In the genomic region with DNA sequence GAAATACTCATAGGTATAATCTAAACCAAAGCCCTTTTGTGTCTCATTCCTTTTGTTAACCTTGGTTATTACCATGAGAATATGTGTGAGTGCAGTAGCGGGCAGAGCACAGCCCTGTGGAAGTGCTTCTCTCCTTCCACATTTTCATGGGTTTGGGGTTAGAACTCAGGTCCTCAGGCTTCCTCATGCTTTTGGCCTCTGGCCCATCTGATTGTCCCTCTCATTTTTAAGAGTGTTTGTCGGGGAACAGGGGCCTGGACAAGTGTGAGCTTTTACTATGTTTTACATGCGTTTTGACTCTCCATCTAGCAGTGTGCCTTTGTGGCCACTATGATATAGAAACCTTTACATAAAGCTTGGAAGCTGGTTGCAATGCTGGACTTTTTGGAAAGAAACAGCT, we compare ENCODE assay signal across 13 mouse cellular contexts.
"Had no signal": no experiment of that assay in that cellular context is flagged by ENCODE, and none has a peak within 500 bp of the region (broad histone marks: within the 10 kb centered on the region; RNA-seq: fewer than 3 reads in every experiment).

No protein-coding gene starts in this region.

- H3K36me3 ChIP-seq: limb, embryonic 10.5 days; liver, embryonic 15.5 days; midbrain, embryonic 15.5 days; neural tube, embryonic 12.5 days had no signal

- H3K27ac ChIP-seq: kidney, postnatal 0 days; limb, embryonic 10.5 days; liver, embryonic 15.5 days; macrophage; midbrain, embryonic 15.5 days; neural tube, embryonic 12.5 days had no signal

- H3K9ac ChIP-seq: liver, embryonic 15.5 days; midbrain, embryonic 15.5 days; neural tube, embryonic 12.5 days had no signal

- H3K4me2 ChIP-seq: liver, embryonic 11.5 days; liver, embryonic 15.5 days; midbrain, embryonic 11.5 days; midbrain, embryonic 15.5 days; neural tube, embryonic 12.5 days had no signal

- ATAC-seq: lung, postnatal 0 days; midbrain, embryonic 15.5 days had no signal

- H3K9me3 ChIP-seq: limb, embryonic 10.5 days; liver, embryonic 15.5 days; megakaryocyte, embryonic 14.5 days; midbrain, embryonic 15.5 days; neural tube, embryonic 12.5 days had no signal

- H3K4me3 ChIP-seq: limb, embryonic 10.5 days; liver, embryonic 15.5 days; megakaryocyte, embryonic 14.5 days; midbrain, embryonic 15.5 days; neural tube, embryonic 12.5 days had no signal

- H3K4me1 ChIP-seq: liver, embryonic 15.5 days had no signal

- H3K27me3 ChIP-seq: liver, embryonic 15.5 days; megakaryocyte, embryonic 14.5 days; midbrain, embryonic 15.5 days; neural tube, embryonic 12.5 days had no signal

- DNase-seq: kidney, adult 2 months; thymus, adult 2 months; thymus, postnatal 25 days had no signal
